Mouse (Mus musculus) neural tube, embryonic 14.5 days (tissue): ENCODE data around the gene Aqp3. TPM values are rescaled to one million over a fixed set of nuclear protein-coding genes. Genes with fewer than 3 reads are reported as not detected.

Experiments
- ATAC-seq: fragments of 200-750 bp; cut with Nextera tagmentation; 2 replicates; pipeline ENCODE4 v1.8.0; 2017; ENCODE audit warnings: low read depth, mild to moderate bottlenecking, moderate TSS enrichment, moderate library complexity
- H3K27ac ChIP-seq: fragments of 300-500 bp; sonication (generic); 2 replicates; pipeline ENCODE4 v1.5.1; 2014; ENCODE audit warnings: low read depth, mild to moderate bottlenecking, control low read depth, low read length, moderate library complexity, mixed read lengths
- H3K27me3 ChIP-seq: fragments of 300-500 bp; sonication (generic); 2 replicates; pipeline ENCODE4 v1.6.1; 2014; ENCODE audit warnings: low read length; ENCODE audit not compliant: control insufficient read depth, insufficient read depth
- H3K36me3 ChIP-seq: fragments of 300-500 bp; sonication (generic); 2 replicates; pipeline ENCODE4 v1.6.1; 2014; ENCODE audit warnings: low read length, mixed read lengths; ENCODE audit not compliant: control insufficient read depth, insufficient read depth
- H3K4me1 ChIP-seq: fragments of 300-500 bp; sonication (generic); 2 replicates; pipeline ENCODE4 v1.6.1; 2014; ENCODE audit warnings: low read length; ENCODE audit not compliant: control insufficient read depth, insufficient read depth
- H3K4me2 ChIP-seq: fragments of 300-500 bp; sonication (generic); 2 replicates; pipeline ENCODE4 v1.6.1; 2014; ENCODE audit warnings: mild to moderate bottlenecking, low read depth, low read length, control low read depth
- H3K4me3 ChIP-seq: fragments of 300-500 bp; sonication (generic); 2 replicates; pipeline ENCODE4 v1.5.1; 2014; ENCODE audit warnings: low read depth, low read length, control low read depth, mixed read lengths
- H3K9ac ChIP-seq: fragments of 300-500 bp; sonication (generic); replicated peaks from 2 replicates; pipeline ENCODE4 v1.6.1; 2014; ENCODE audit warnings: low read depth, mild to moderate bottlenecking, control low read depth, low read length, mixed read lengths
- H3K9me3 ChIP-seq: fragments of 300-500 bp; sonication (generic); 2 replicates; pipeline ENCODE4 v1.6.1; 2016; ENCODE audit warnings: low read length; ENCODE audit not compliant: control insufficient read depth
- WGBS: fragments of 180-500 bp; shearing (Covaris S2); extraction: QIAGEN DNeasy Blood & Tissue Kit; methylation state at CpG from one replicate; pipeline ENCODE4 v1.1.7; 2014; 5-methylcytosine and 5-hydroxymethylcytosine counted together
- polyA plus RNA-seq: library from polyadenylated mRNA; unstranded; fragments of >200 nt; fragmentation: Nextera tagmentation; extraction: Ambion mirVana; gene quantifications from 2 replicates; pipeline ENCODE4 v1.2.1, GENCODE M21; 2014

Gene Aqp3
- polyA plus RNA-seq, 1 experiment from 2014 or later, result 0.19 TPM

- WGBS, result 85% methylated on average over 3 of the region's 3 CpGs
- Histone ChIP-seq H3K4me2 (no peak overlapping the region), H3K9me3 (no peaks in the 10 kb centered on the region), H3K27ac (no peak overlapping the region), H3K27me3 (no peaks in the 10 kb centered on the region), H3K9ac (no peak overlapping the region), H3K4me3 (no peak overlapping the region), H3K4me1 (no peaks in the 10 kb centered on the region), H3K36me3 (no peaks in the 10 kb centered on the region)
- ATAC-seq, result no peak
Measured at GRCm38 (mm10) chr4:41045288-41045687, 52.7 kb downstream of the Aqp3 start.

- Histone ChIP-seq H3K4me3 (no peak overlapping the region), H3K27ac (no peak overlapping the region), H3K27me3 (no peaks in the 10 kb centered on the region), H3K9ac (no peak overlapping the region), H3K36me3 (no peaks in the 10 kb centered on the region), H3K9me3 (no peaks in the 10 kb centered on the region), H3K4me1 (no peaks in the 10 kb centered on the region), H3K4me2 (no peak overlapping the region)
- no peak for ATAC-seq
- 83% methylated on average over 5 of the region's 5 CpGs for WGBS
Measured at GRCm38 (mm10) chr4:41043961-41044360, 54.0 kb downstream of the Aqp3 start.

DNA sequence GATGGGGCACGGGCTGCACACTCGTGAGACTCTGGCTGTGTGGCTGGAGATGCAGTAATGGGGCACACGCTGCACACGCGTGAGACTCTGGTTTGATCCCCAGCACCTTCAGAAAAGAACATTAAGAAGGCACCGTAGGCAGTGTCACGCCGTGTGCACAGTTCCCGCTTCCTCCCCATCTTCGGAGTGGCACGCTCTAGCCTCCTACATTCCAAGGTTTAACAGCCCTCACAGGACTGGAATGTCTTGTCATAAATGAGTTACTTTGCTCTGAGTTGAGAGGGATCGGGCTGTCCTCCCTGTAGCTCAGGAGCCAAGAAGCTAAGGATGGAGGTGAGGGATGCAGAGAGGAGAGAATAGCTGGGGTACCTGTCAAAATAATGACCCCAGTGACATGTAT is 55.1 kb downstream of the Aqp3 start:
- no peak overlapping the region for H3K9ac ChIP-seq
- H3K4me1 ChIP-seq, result no peaks in the 10 kb centered on the region
- no peaks in the 10 kb centered on the region for H3K36me3 ChIP-seq
- no peak overlapping the region for H3K4me3 ChIP-seq
- no peak for ATAC-seq
- WGBS, result 84% methylated on average over 12 of the region's 12 CpGs
- no peak overlapping the region for H3K4me2 ChIP-seq
- H3K9me3 ChIP-seq, result no peaks in the 10 kb centered on the region
- no peaks in the 10 kb centered on the region for H3K27me3 ChIP-seq
- H3K27ac ChIP-seq, result no peak overlapping the region

Other genes with a start within 250 kb of the Aqp3 start
- 5.2 and 9.9 TPM in 2 replicates for gene B4galt1, start 244.2 kb downstream of the Aqp3 start, polyA plus RNA-seq
- not detected in 2 replicates for gene Spink4, start 178.1 kb downstream of the Aqp3 start, polyA plus RNA-seq
- 195 and 239 TPM in 2 replicates for gene Bag1, start 149.9 kb downstream of the Aqp3 start, polyA plus RNA-seq
- 145 and 154 TPM in 2 replicates for gene Chmp5, start 149.8 kb downstream of the Aqp3 start, polyA plus RNA-seq
- gene Nfx1, start 127.3 kb downstream of the Aqp3 start, polyA plus RNA-seq, result 122 and 126 TPM in 2 replicates
- gene Aqp7, start 50.0 kb downstream of the Aqp3 start, polyA plus RNA-seq, result not detected in 2 replicates
- gene Nol6, start 26.3 kb upstream of the Aqp3 start, polyA plus RNA-seq, result 34.8 and 36.1 TPM in 2 replicates
- 57.5 and 70.7 TPM in 2 replicates for gene Ube2r2, start 37.6 kb upstream of the Aqp3 start, polyA plus RNA-seq
- 41.2 and 51.2 TPM in 2 replicates for gene Ubap2, start 177.0 kb upstream of the Aqp3 start, polyA plus RNA-seq
- gene Dcaf12, start 216.7 kb upstream of the Aqp3 start, polyA plus RNA-seq, result 57.4 and 67.5 TPM in 2 replicates